Mouse (Mus musculus) thymus, adult 2 months (tissue): ENCODE results near the gene Hmgn1.
A peak's percentile ranks its signal among the peaks of the same experiment; 100 is the strongest.

Experiments used
- CTCF ChIP-seq: fragments of 200-500 bp; IDR thresholded peaks from 2 replicates; pipeline ENCODE4 v1.5.1; 2012; ENCODE audit warnings: mild to moderate bottlenecking, control low read depth, low read length, moderate library complexity, borderline replicate concordance; ENCODE audit not compliant: control insufficient read depth, poor library complexity, insufficient read depth; ENCODE audit errors: extremely low read depth
- POLR2A ChIP-seq: fragments of 200-500 bp; IDR thresholded peaks from 2 replicates; pipeline ENCODE4 v1.6.1; 2012; ENCODE audit warnings: mild to moderate bottlenecking, low read length, control low read depth, moderate library complexity; ENCODE audit not compliant: control insufficient read depth, poor library complexity, insufficient read depth; ENCODE audit errors: extremely low read depth

GRCm38 (mm10) chr16:96082301-96083178 is 45.0 kb downstream of the Hmgn1 start, which contains the start of gene Brwd1:
- TF ChIP-seq POLR2A (peak; percentile 92), CTCF (0 out of 2 replicates have a peak, but pooled peaks have one; percentile 9)
